Mouse (Mus musculus): ENCODE measurements at regions not wholly inside any gene's neighbourhood (a gene's known extent, or its start where the extent isn't known, plus 50 kb on each side); places are given as distances from the start of the nearest gene placed in this dataset.
"Not testable (repeated sequence)": the region's sequence is repeated elsewhere in the genome, so short reads cannot be mapped to it uniquely, and the experiment has no call there.

DNA sequence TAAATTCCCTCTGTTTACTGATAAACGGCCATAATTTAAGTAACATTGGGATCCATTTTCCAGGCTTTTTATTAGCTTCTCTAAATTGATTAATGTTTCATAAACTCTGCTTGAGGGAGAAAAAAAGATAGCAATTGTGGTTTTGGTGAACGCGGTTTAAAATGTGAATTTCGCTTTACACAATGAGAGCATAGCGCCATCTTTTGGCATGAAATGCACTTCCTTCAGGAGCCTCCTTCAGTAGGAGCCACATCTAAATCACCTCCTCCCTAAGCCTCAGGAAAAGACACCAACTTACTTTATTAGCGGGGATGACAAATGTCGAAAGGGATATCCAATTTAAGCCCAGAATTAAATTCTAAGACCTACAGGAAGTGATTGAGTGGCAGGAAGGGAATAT lies 309.1 kb downstream of the Trib2 start:
- H3K4me1 ChIP-seq (ENCODE audit: control insufficient read depth, insufficient read depth, insufficient read length, low read length): no peaks in the 10 kb centered on the region
- H3K4me3 ChIP-seq (ENCODE audit: insufficient read depth, low read depth, low read length): no peak overlapping the region

GRCm38 (mm10) chr12:15493640-15494039 lies 323.1 kb downstream of the Trib2 start:
- Histone ChIP-seq H3K4me3 (ENCODE audit: insufficient read depth, low read depth, low read length) (no peak overlapping the region), H3K4me1 (ENCODE audit: control insufficient read depth, insufficient read depth, insufficient read length, low read length) (no peaks in the 10 kb centered on the region)

More for the DNA sequence above, 309.1 kb downstream of the Trib2 start:
- H3K27ac ChIP-seq (replicated peaks; ENCODE audit: low read depth, low read length): no peak overlapping the region

GRCm38 (mm10) chr12:15472741-15473140 lies 344.0 kb downstream of the Trib2 start:
- Histone ChIP-seq H3K27ac (replicated peaks; ENCODE audit: low read depth, low read length) (no peak overlapping the region), H3K4me1 (ENCODE audit: control insufficient read depth, insufficient read depth, insufficient read length, low read length) (no peaks in the 10 kb centered on the region), H3K4me3 (ENCODE audit: insufficient read depth, low read depth, low read length) (no peak overlapping the region)

More at GRCm38 (mm10) chr12:15493640-15494039, 323.1 kb downstream of the Trib2 start:
- no peak overlapping the region for H3K27ac ChIP-seq (replicated peaks; ENCODE audit: low read depth, low read length)

DNA sequence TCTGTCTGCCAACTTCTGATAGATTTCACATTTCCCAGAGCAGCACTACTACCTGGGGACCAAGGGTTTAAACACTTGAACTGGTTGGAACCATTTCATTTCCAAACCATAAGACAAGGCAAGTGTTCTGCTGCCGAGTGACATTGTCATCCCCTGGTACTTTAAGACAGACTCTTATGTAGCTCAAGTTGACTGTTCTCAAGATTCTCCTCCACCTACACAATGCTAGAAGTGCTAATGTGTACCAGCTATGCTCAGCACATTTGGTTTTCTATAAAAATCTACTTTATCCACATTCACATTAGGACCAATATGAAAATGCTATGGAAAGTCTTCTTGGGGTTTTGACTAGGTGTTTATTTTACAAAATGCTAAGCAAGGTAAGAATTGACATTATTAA lies 357.3 kb downstream of the Trib2 start:
- Histone ChIP-seq H3K4me1 (ENCODE audit: control insufficient read depth, insufficient read depth, insufficient read length, low read length) (no peaks in the 10 kb centered on the region), H3K4me3 (ENCODE audit: insufficient read depth, low read depth, low read length) (no peak overlapping the region), H3K27ac (replicated peaks; ENCODE audit: low read depth, low read length) (no peak overlapping the region)

DNA sequence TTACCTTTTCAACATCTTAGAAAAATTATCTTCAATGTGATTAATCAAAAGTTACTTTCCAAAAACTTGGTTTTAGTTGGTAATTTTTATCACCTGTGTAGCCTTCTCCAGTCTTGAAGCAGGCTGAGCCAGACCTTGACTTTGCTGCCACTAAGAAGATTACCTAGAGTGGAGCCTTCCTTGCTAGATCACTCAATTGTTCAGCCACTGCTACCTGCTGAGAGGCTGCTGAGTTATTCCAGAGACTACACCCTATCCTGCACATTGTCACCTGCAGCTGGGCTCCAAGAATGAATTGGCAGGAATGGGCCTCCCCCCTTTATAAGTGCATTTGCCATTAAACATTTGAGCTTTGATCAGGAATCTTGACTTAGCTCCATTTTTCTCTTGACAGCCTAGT lies 360.4 kb downstream of the Trib2 start:
- not testable (repeated sequence) for H3K4me3 ChIP-seq (ENCODE audit: insufficient read depth, low read depth, low read length); H3K27ac ChIP-seq (replicated peaks; ENCODE audit: low read depth, low read length)

GRCm38 (mm10) chr12:15455744-15456143 lies 361.0 kb downstream of the Trib2 start:
- Histone ChIP-seq H3K27ac (replicated peaks; ENCODE audit: low read depth, low read length) (no peak overlapping the region), H3K4me1 (ENCODE audit: control insufficient read depth, insufficient read depth, insufficient read length, low read length) (no peaks in the 10 kb centered on the region), H3K4me3 (ENCODE audit: insufficient read depth, low read depth, low read length) (no peak overlapping the region)

More for the DNA sequence above, 360.4 kb downstream of the Trib2 start:
- not testable (repeated sequence) for H3K4me1 ChIP-seq (ENCODE audit: control insufficient read depth, insufficient read depth, insufficient read length, low read length)

- Histone ChIP-seq H3K4me3 (ENCODE audit: insufficient read depth, low read depth, low read length) (no peak overlapping the region), H3K27ac (replicated peaks; ENCODE audit: low read depth, low read length) (no peak overlapping the region), H3K4me1 (ENCODE audit: control insufficient read depth, insufficient read depth, insufficient read length, low read length) (no peaks in the 10 kb centered on the region)
Measured at GRCm38 (mm10) chr12:15449484-15449883, 367.2 kb downstream of the Trib2 start.

DNA sequence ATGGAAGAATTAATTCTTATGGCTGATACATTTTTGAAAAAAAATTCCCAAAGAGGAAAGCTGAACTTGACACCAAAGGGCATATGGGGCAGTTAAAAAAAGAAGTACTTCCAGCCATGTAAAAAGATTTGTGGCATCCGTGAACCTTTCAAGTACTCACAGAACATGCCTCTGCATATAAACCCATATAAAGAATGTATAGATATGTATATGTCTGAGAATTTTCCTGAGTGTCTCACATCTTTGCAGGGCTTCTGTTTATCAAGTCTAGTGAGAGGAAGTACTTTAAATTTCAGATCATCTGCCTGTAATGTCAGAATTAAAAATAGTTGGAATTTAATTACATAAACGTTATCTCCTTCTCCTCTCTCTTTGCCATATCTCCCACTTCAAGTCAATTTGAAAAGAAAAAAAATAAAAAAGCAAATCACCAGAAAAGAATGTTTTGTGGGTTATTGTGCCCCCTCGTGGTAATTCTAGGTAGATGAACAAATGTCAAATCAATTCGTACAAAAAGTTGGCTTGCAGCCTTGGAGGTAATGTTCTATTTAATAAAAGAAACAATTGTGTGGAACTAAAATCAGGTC lies 400.4 kb downstream of the Trib2 start:
- no peaks in the 10 kb centered on the region for H3K4me1 ChIP-seq (ENCODE audit: control insufficient read depth, insufficient read depth, insufficient read length, low read length)
- H3K4me3 ChIP-seq (ENCODE audit: insufficient read depth, low read depth, low read length): no peak overlapping the region
- H3K27ac ChIP-seq (replicated peaks; ENCODE audit: low read depth, low read length): no peak overlapping the region

GRCm38 (mm10) chr12:15410419-15410818 lies 406.3 kb downstream of the Trib2 start:
- Histone ChIP-seq H3K4me3 (ENCODE audit: insufficient read depth, low read depth, low read length) (no peak overlapping the region), H3K4me1 (ENCODE audit: control insufficient read depth, insufficient read depth, insufficient read length, low read length) (no peaks in the 10 kb centered on the region), H3K27ac (replicated peaks; ENCODE audit: low read depth, low read length) (no peak overlapping the region)

DNA sequence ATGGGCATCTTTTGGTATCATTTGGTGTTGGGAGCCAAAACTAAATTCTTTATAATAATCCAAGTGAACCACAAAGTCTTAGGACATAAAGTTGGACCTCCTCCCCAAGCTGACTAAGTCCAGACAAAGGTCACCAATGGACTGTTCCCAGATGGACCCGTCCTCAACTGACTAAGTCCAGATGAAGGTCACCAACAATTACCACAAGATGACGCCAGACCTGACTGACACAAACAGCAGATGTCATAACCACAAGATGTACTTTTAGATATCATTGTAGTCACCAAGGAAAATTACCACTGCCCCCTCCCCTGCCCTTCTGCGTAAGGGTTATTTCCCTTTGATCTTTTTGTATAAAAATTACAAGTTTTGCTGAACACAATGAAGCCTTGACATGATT lies 409.1 kb downstream of the Trib2 start:
- not testable (repeated sequence) for H3K4me1 ChIP-seq (ENCODE audit: control insufficient read depth, insufficient read depth, insufficient read length, low read length); H3K27ac ChIP-seq (replicated peaks; ENCODE audit: low read depth, low read length); H3K4me3 ChIP-seq (ENCODE audit: insufficient read depth, low read depth, low read length)

- Histone ChIP-seq H3K4me3 (ENCODE audit: insufficient read depth, low read depth, low read length) (no peak overlapping the region), H3K27ac (replicated peaks; ENCODE audit: low read depth, low read length) (no peak overlapping the region), H3K4me1 (ENCODE audit: control insufficient read depth, insufficient read depth, insufficient read length, low read length) (no peaks in the 10 kb centered on the region)
Measured at GRCm38 (mm10) chr12:15392641-15393040, 424.1 kb downstream of the Trib2 start.

DNA sequence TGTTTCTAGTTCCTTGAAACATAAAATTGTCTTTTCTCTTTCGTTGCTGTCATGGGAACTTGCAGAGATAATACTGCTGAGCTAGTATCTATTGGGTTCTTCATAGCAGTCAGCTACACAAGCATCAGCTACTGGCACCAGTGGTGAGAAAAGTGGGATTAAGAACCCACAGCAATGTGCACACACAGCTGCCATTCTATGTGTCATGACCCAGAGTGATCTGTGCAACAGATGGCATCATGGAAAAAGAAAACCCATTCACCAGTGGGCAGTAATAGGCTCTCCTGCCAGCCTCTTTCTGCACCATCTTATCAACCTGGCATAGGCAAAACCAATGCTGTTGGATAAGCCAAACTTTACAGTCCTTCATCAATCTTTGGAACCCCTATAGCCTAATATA lies 428.1 kb downstream of the Trib2 start:
- H3K27ac ChIP-seq (replicated peaks; ENCODE audit: low read depth, low read length): no peak overlapping the region
- H3K4me1 ChIP-seq (ENCODE audit: control insufficient read depth, insufficient read depth, insufficient read length, low read length): no peaks in the 10 kb centered on the region
- no peak overlapping the region for H3K4me3 ChIP-seq (ENCODE audit: insufficient read depth, low read depth, low read length)

- H3K4me1 ChIP-seq (ENCODE audit: control insufficient read depth, insufficient read depth, insufficient read length, low read length): no peaks in the 10 kb centered on the region
- H3K27ac ChIP-seq (replicated peaks; ENCODE audit: low read depth, low read length): no peak overlapping the region
- no peak overlapping the region for H3K4me3 ChIP-seq (ENCODE audit: insufficient read depth, low read depth, low read length)
Measured at GRCm38 (mm10) chr12:15357808-15358207, 458.9 kb downstream of the Trib2 start.

- no peak overlapping the region for H3K4me3 ChIP-seq (ENCODE audit: insufficient read depth, low read depth, low read length)
- no peak overlapping the region for H3K27ac ChIP-seq (replicated peaks; ENCODE audit: low read depth, low read length)
- no peaks in the 10 kb centered on the region for H3K4me1 ChIP-seq (ENCODE audit: control insufficient read depth, insufficient read depth, insufficient read length, low read length)
Measured at GRCm38 (mm10) chr12:15320697-15321449, 495.8 kb downstream of the Trib2 start.

DNA sequence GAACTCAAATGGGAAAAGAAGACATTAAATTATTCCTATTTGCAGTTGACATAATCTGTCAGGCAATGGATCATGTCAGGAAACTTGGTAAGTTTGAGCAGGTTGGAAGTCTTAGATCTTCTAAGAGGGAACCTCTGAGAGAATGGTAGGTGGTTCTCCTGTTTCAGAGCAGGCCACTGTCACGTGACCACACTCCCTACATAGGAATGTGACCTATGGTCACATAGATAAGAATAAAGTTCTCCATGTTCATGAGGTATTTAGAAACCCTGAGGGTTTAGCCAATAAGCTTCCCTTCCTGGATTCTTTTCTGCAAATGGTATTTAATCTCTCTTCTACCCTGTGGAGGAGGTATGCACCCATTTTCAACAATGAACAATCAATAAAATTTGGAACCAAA lies 497.1 kb downstream of the Trib2 start:
- H3K4me1 ChIP-seq (ENCODE audit: control insufficient read depth, insufficient read depth, insufficient read length, low read length): no peaks in the 10 kb centered on the region
- H3K4me3 ChIP-seq (ENCODE audit: insufficient read depth, low read depth, low read length): no peak overlapping the region
- no peak overlapping the region for H3K27ac ChIP-seq (replicated peaks; ENCODE audit: low read depth, low read length)

DNA sequence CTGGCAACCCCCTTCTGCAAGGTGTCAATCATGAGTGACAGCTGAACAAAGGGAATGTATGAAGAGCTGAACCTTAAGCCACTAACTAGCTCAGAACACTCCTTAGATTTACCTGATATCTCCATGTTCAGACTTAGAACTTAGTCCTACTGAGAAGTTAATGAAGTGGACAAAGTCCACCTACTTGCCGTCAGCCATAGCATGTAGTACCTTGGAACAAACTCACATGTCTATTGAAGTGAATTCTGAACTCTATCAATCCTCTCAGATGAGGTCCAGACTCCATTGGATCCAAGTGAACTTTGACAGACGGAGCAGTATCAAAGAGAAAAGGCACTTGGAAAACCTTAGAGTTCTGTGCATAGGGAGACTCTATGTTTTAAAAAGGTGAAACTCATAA lies 521.8 kb downstream of the Trib2 start:
- H3K4me1 ChIP-seq (ENCODE audit: control insufficient read depth, insufficient read depth, insufficient read length, low read length): no peaks in the 10 kb centered on the region
- no peak overlapping the region for H3K4me3 ChIP-seq (ENCODE audit: insufficient read depth, low read depth, low read length)
- no peak overlapping the region for H3K27ac ChIP-seq (replicated peaks; ENCODE audit: low read depth, low read length)

Data from brown adipose tissue, adult 24 weeks (tissue).